Mouse (Mus musculus) myocyte (in vitro differentiated cells): ENCODE results near the gene Sap18. TPM values are rescaled to one million over a fixed set of nuclear protein-coding genes. Genes with fewer than 3 reads are reported as not detected.
"Not testable (repeated sequence)": the region's sequence is repeated elsewhere in the genome, so short reads cannot be mapped to it uniquely, and the experiment has no call there.

Source experiments
- H3K27me3 ChIP-seq: one replicate; pipeline ENCODE4 v1.6.1; 2011; ENCODE audit not compliant: control insufficient read depth, insufficient read depth, insufficient read length
- H3K36me3 ChIP-seq: one replicate; pipeline ENCODE4 v1.6.1; 2011; ENCODE audit not compliant: control insufficient read depth, insufficient read depth
- H3K4me2 ChIP-seq: one replicate; pipeline ENCODE4 v1.6.1; 2011; ENCODE audit warnings: low read depth, control low read depth
- H3K4me3 ChIP-seq: one replicate; pipeline ENCODE4 v1.5.1; 2011; ENCODE audit warnings: mild to moderate bottlenecking, control low read depth, moderate library complexity
- H3K79me2 ChIP-seq: one replicate; pipeline ENCODE4 v1.6.1; 2011; ENCODE audit not compliant: control insufficient read depth, insufficient read depth
- H3ac ChIP-seq: one replicate; pipeline ENCODE4 v1.6.1; 2011; ENCODE audit not compliant: control insufficient read depth, insufficient read length
- CEBPB ChIP-seq: IDR thresholded peaks from 2 replicates; pipeline ENCODE4 v1.6.1; 2011; ENCODE audit warnings: mild to moderate bottlenecking, moderate library complexity; ENCODE audit not compliant: poor library complexity, insufficient read depth, severe bottlenecking
- MYOD1 ChIP-seq, 3 experiments: IDR thresholded peaks; one replicate each; pipeline ENCODE4 v1.6.1; 2011; ENCODE audit warnings: control low read depth in 2 of 3, low read depth in 2 of 3, mild to moderate bottlenecking in 2 of 3, moderate library complexity in 1 of 3; ENCODE audit not compliant: insufficient read length in 2 of 3, control insufficient read depth in 1 of 3
- MYOG ChIP-seq, 3 experiments: IDR thresholded peaks; one replicate each; pipeline ENCODE4 v1.6.1; 2011; ENCODE audit warnings: control low read depth in 2 of 3, low read depth in 2 of 3, mild to moderate bottlenecking in 2 of 3; ENCODE audit not compliant: insufficient read length in 2 of 3, control insufficient read depth in 1 of 3, insufficient read depth in 1 of 3
- POLR2A ChIP-seq: IDR thresholded peaks from one replicate; pipeline ENCODE4 v1.6.1; 2011; ENCODE audit warnings: low read depth, mild to moderate bottlenecking, control low read depth, moderate library complexity; ENCODE audit not compliant: insufficient read length
- POLR2AphosphoS2 ChIP-seq: IDR thresholded peaks from one replicate; pipeline ENCODE4 v1.6.1; 2011; ENCODE audit warnings: low read depth, control low read depth; ENCODE audit not compliant: insufficient read length
- REST ChIP-seq: IDR thresholded peaks from one replicate; pipeline ENCODE4 v1.6.1; 2011; ENCODE audit warnings: mild to moderate bottlenecking, control low read depth, moderate library complexity; ENCODE audit not compliant: insufficient read depth, insufficient read length
- SRF ChIP-seq: IDR thresholded peaks from one replicate; pipeline ENCODE4 v1.6.1; 2011; ENCODE audit warnings: low read depth; ENCODE audit not compliant: control insufficient read depth, insufficient read length
- USF1 ChIP-seq: IDR thresholded peaks from one replicate; pipeline ENCODE4 v1.6.1; 2011; ENCODE audit warnings: low read depth, mild to moderate bottlenecking, control low read depth, moderate library complexity
- polyA plus RNA-seq: library from polyadenylated mRNA; unstranded; fragments of >200 nt; fragmentation: generic; extraction: Trizol; gene quantifications from one replicate; pipeline ENCODE4 v1.2.1, GENCODE M21; 2012; ENCODE audit warnings: missing spikeins

The Sap18 gene
- polyA plus RNA-seq, 1 experiment = 168 TPM

DNA sequence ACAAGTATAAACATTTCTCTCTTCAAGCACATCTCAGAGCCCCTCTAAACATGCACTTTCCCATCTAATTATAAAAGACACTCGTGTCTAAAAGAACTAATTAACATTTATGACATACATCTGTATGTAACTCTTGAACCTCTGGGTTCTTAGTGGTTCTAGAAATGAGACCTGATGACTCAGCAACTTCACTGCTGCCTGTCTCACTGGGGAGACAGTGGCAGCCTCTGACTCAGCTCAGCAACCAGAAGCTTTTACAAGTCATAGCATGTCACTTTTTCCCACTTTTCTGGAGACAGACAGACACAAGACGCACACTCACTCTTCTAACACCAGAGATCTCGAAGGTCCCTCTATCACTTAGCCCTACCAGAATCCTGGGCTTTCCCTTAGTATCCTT, 52.4 kb downstream of the Sap18 start:
- no peak overlapping the region for H3K4me3 ChIP-seq
- H3K36me3 ChIP-seq = peaks cover 18% of the 10 kb centered on the region
- no peaks in the 10 kb centered on the region for H3K27me3 ChIP-seq
- no peak overlapping the region for H3ac ChIP-seq
- no peak for TF ChIP-seq CEBPB
- no peak for TF ChIP-seq SRF
- TF ChIP-seq POLR2A = no peak
- no peak for TF ChIP-seq MYOG (IDR thresholded peaks at IDR 0.05; ENCODE audit: control insufficient read depth in 1 of 3, insufficient read depth in 1 of 3, insufficient read length in 2 of 3, low read depth in 2 of 3)
- no peak for TF ChIP-seq MYOD1 (IDR thresholded peaks at IDR 0.05; ENCODE audit: control insufficient read depth in 1 of 3, insufficient read length in 2 of 3, low read depth in 2 of 3)
- no peaks in the 10 kb centered on the region for H3K79me2 ChIP-seq
- H3K4me2 ChIP-seq = no peak overlapping the region

DNA sequence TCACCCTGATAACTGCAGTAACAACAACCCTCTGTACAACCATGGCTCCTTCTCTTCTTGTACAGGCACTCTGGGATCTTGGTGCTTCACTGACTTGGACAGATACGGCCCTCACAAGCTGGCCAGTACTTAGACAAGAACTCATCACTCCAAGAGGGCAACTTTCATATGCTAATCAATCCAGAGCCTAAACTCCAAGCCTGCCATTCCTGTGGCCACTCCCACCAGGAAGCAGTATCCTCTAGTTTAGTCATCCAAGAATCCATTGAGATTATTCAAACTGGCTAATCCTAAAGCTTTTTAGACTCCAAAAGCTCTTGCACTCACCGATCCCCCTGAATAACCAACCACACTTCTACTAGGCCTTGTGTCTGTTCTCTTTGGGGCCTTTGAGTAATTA, 55.0 kb downstream of the Sap18 start:
- Histone ChIP-seq H3K27me3 (no peaks in the 10 kb centered on the region), H3ac (no peak overlapping the region), H3K4me2 (no peak overlapping the region), H3K36me3 (peaks cover 26% of the 10 kb centered on the region), H3K79me2 (no peaks in the 10 kb centered on the region), H3K4me3 (no peak overlapping the region)
- TF ChIP-seq POLR2AphosphoS2 = no peak
- TF ChIP-seq SRF = no peak
- TF ChIP-seq REST = no peak
- TF ChIP-seq USF1 = no peak

DNA sequence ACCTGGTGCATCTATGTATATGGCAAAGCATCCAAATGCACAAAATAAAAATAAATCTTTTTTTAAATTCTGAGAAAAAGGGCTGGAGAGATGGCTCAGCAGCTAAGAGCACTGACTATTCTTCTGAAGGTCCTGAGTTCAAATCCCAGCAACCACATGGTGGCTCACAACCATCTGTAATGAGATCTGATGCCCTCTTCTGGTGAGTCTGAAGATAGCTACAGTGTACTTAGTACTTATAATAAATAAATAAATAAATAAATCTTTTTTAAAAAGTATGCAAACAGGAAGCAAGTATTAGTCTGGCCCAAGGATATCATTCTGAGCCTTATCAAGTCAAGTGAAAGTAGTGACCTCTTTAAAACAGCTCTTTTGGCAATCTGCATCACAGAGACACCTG, 58.1 kb downstream of the Sap18 start:
- H3K4me3 ChIP-seq, H3K4me2 ChIP-seq, H3K79me2 ChIP-seq, H3K27me3 ChIP-seq, H3ac ChIP-seq: not testable (repeated sequence)
- H3K36me3 ChIP-seq = peaks cover 29% of the 10 kb centered on the region

Other genes starting within 250 kb of the Sap18 start
- 52.3 TPM for gene Eef1akmt1, start 226.6 kb upstream of the Sap18 start, polyA plus RNA-seq
- 3.0 TPM for gene Xpo4, start 132.8 kb upstream of the Sap18 start, polyA plus RNA-seq
- not detected for gene Gm49361, start 52.1 kb upstream of the Sap18 start, polyA plus RNA-seq
- 10.6 TPM for gene Lats2, start 39.8 kb upstream of the Sap18 start, polyA plus RNA-seq
- 3.8 TPM for gene Ska3, start 28.0 kb downstream of the Sap18 start, polyA plus RNA-seq
- 133 TPM for gene Mrpl57, start 28.1 kb downstream of the Sap18 start, polyA plus RNA-seq
- gene Zdhhc20, start 92.1 kb downstream of the Sap18 start, polyA plus RNA-seq = 9.6 TPM
- 48.2 TPM for gene Micu2, start 201.1 kb downstream of the Sap18 start, polyA plus RNA-seq